Mouse (Mus musculus): Measurements from ENCODE around the gene H1fx.
"Not testable (repeated sequence)": the region's sequence is repeated elsewhere in the genome, so short reads cannot be mapped to it uniquely, and the experiment has no call there.

Gene H1fx

GRCm38 (mm10) chr6:87981547-87982256, at the start of gene H1fx:
Gene H1fx (minus strand): TSS chr6:87981637.
- DNase-seq (ENCODE audit: low read depth, low spot score): no peak

GRCm38 (mm10) chr6:88030432-88030831, 49.0 kb upstream of the H1fx start:
- no peak for DNase-seq (ENCODE audit: low read depth, low spot score)

- no peak for DNase-seq (ENCODE audit: low read depth, low spot score)
These were observed 46.0 kb upstream of the H1fx start for GRCm38 (mm10) chr6:88027390-88027789.

- DNase-seq (ENCODE audit: low read depth, low spot score): no peak
These were observed 42.0 kb upstream of the H1fx start for GRCm38 (mm10) chr6:88023316-88023890.

- DNase-seq (ENCODE audit: low read depth, low spot score): no peak
These were observed 37.7 kb upstream of the H1fx start for GRCm38 (mm10) chr6:88019154-88019553.

GRCm38 (mm10) chr6:88017821-88018220, 36.4 kb upstream of the H1fx start:
- DNase-seq (ENCODE audit: low read depth, low spot score): no peak

GRCm38 (mm10) chr6:88015797-88016196, 34.4 kb upstream of the H1fx start:
- DNase-seq (ENCODE audit: low read depth, low spot score): no peak

GRCm38 (mm10) chr6:88013456-88013855, 32.0 kb upstream of the H1fx start:
- DNase-seq (ENCODE audit: low read depth, low spot score): no peak

GRCm38 (mm10) chr6:88012601-88013000, 31.2 kb upstream of the H1fx start:
- no peak for DNase-seq (ENCODE audit: low read depth, low spot score)

- not testable (repeated sequence) for DNase-seq (ENCODE audit: low read depth, low spot score)
These were observed 29.7 kb upstream of the H1fx start for GRCm38 (mm10) chr6:88011106-88011505.

- DNase-seq (ENCODE audit: low read depth, low spot score): no peak
These were observed 27.8 kb upstream of the H1fx start for GRCm38 (mm10) chr6:88009209-88009608.

- not testable (repeated sequence) for DNase-seq (ENCODE audit: low read depth, low spot score)
These were observed 23.3 kb upstream of the H1fx start for GRCm38 (mm10) chr6:88004773-88005172.

- no peak for DNase-seq (ENCODE audit: low read depth, low spot score)
These were observed 22.0 kb upstream of the H1fx start for GRCm38 (mm10) chr6:88003439-88003838.

- DNase-seq (ENCODE audit: low read depth, low spot score): no peak
These were observed 16.9 kb upstream of the H1fx start for GRCm38 (mm10) chr6:87998358-87998757.

- DNase-seq (ENCODE audit: low read depth, low spot score): no peak
These were observed 16.3 kb upstream of the H1fx start for GRCm38 (mm10) chr6:87997706-87998265.

- DNase-seq (ENCODE audit: low read depth, low spot score): no peak
These were observed 15.2 kb upstream of the H1fx start for GRCm38 (mm10) chr6:87996606-87997005.

- DNase-seq (ENCODE audit: low read depth, low spot score): no peak
These were observed 14.1 kb upstream of the H1fx start for GRCm38 (mm10) chr6:87995519-87995918.

GRCm38 (mm10) chr6:87993790-87994571, 12.5 kb upstream of the H1fx start:
- DNase-seq (ENCODE audit: low read depth, low spot score): no peak

GRCm38 (mm10) chr6:87992733-87993132, 11.3 kb upstream of the H1fx start:
- no peak for DNase-seq (ENCODE audit: low read depth, low spot score)

- no peak for DNase-seq (ENCODE audit: low read depth, low spot score)
These were observed 10.4 kb upstream of the H1fx start for GRCm38 (mm10) chr6:87991886-87992285.

- no peak for DNase-seq (ENCODE audit: low read depth, low spot score)
These were observed 9.8 kb upstream of the H1fx start for GRCm38 (mm10) chr6:87991216-87991615.

GRCm38 (mm10) chr6:87982506-87982905, 1.1 kb upstream of the H1fx start:
- no peak for DNase-seq (ENCODE audit: low read depth, low spot score)
